Mouse (Mus musculus) CH12.LX (cell line): Measurements from ENCODE around the gene Ate1. TPM values are rescaled to one million over a fixed set of nuclear protein-coding genes. Genes with fewer than 3 reads are reported as not detected.
A peak's percentile ranks its signal among the peaks of the same experiment; 100 is the strongest.

Experiments used
- DNase-seq: peaks from one replicate; pipeline ENCODE4 v3.0.0-alpha.2; 2013; ENCODE audit errors: extremely low read depth
- H3K27ac ChIP-seq: 2 replicates; pipeline ENCODE4 v1.5.1; 2012; ENCODE audit warnings: low read depth, mild to moderate bottlenecking, control low read depth, moderate library complexity; ENCODE audit not compliant: insufficient read depth
- H3K27me3 ChIP-seq: replicated peaks from 2 replicates; pipeline ENCODE3; 2012; ENCODE audit warnings: inconsistent platforms
- H3K36me3 ChIP-seq, 2 experiments: replicated peaks in 1 of 2; 2 replicates each; pipeline versions ENCODE3 to v1.6.1; 2012; ENCODE audit warnings: inconsistent platforms in 1 of 2, low read length in 1 of 2, mild to moderate bottlenecking in 1 of 2, mixed read lengths in 1 of 2, moderate library complexity in 1 of 2; ENCODE audit not compliant: control insufficient read depth in 1 of 2, insufficient read depth in 1 of 2
- H3K4me1 ChIP-seq, 2 experiments: 2 replicates each; pipeline ENCODE4 v1.6.1; 2012; ENCODE audit warnings: inconsistent platforms in 1 of 2, moderate library complexity in 1 of 2; ENCODE audit not compliant: insufficient read depth in 2 of 2, control insufficient read depth in 1 of 2
- H3K4me2 ChIP-seq: 2 replicates; pipeline ENCODE4 v1.6.1; 2012; ENCODE audit warnings: low read depth, mild to moderate bottlenecking, control low read depth; ENCODE audit not compliant: poor library complexity, insufficient read depth, severe bottlenecking
- H3K4me3 ChIP-seq, 3 experiments: fragments of 150-350 bp in 1 of 3; sonication (generic) in 1 of 3; replicated peaks in 1 of 3; 2 replicates each; pipeline versions ENCODE3 to v1.5.1; 2011 to 2012; ENCODE audit warnings: low read depth in 2 of 3, low read length in 2 of 3, mild to moderate bottlenecking in 2 of 3, moderate library complexity in 2 of 3, control low read depth in 1 of 3, improper control_type of control experiment in 1 of 3, inconsistent platforms in 1 of 3, mixed read lengths in 1 of 3; ENCODE audit not compliant: poor library complexity in 1 of 3
- H3K79me2 ChIP-seq: replicated peaks from 2 replicates; pipeline ENCODE4 v1.6.1; 2012; ENCODE audit warnings: mild to moderate bottlenecking, moderate library complexity; ENCODE audit not compliant: control insufficient read depth, poor library complexity, insufficient read depth, severe bottlenecking; ENCODE audit errors: extremely low read depth
- H3K9ac ChIP-seq: 2 replicates; pipeline ENCODE4 v1.6.1; 2012; ENCODE audit warnings: low read depth, mild to moderate bottlenecking, control low read depth, moderate library complexity; ENCODE audit not compliant: insufficient read depth
- H3K9me3 ChIP-seq: replicated peaks from 2 replicates; pipeline ENCODE3; 2012; ENCODE audit warnings: low read length, inconsistent platforms, mixed read lengths
- BHLHE40 ChIP-seq: IDR thresholded peaks from 2 replicates; pipeline ENCODE4 v1.6.1; 2011; ENCODE audit warnings: mild to moderate bottlenecking, low read depth, low read length, improper control_type of control experiment
- CHD1 ChIP-seq: IDR thresholded peaks from 2 replicates; pipeline ENCODE4 v1.6.1; 2012; ENCODE audit warnings: low read depth, low read length, improper control_type of control experiment, inconsistent platforms
- CTCF ChIP-seq, 2 experiments: IDR thresholded peaks in 1 of 2; conservative IDR thresholded peaks in 1 of 2; 2 replicates each; pipeline ENCODE4 v1.5.1; 2011 to 2012; ENCODE audit warnings: low read depth in 2 of 2, low read length in 2 of 2, improper control_type of control experiment in 1 of 2, inconsistent platforms in 1 of 2, mild to moderate bottlenecking in 1 of 2, moderate library complexity in 1 of 2
- ELF1 ChIP-seq: IDR thresholded peaks from 2 replicates; pipeline ENCODE4 v1.6.1; 2014; ENCODE audit warnings: low read depth, mild to moderate bottlenecking, inconsistent platforms, low read length, improper control_type of control experiment
- ETS1 ChIP-seq: conservative IDR thresholded peaks from 2 replicates; pipeline ENCODE4 v1.6.1; 2012; ENCODE audit warnings: low read depth, mild to moderate bottlenecking, inconsistent platforms, low read length, improper control_type of control experiment, moderate library complexity
- HCFC1 ChIP-seq: IDR thresholded peaks from 2 replicates; pipeline ENCODE4 v1.6.1; 2012; ENCODE audit warnings: low read depth, mild to moderate bottlenecking, inconsistent platforms, low read length, improper control_type of control experiment
- JUN ChIP-seq: IDR thresholded peaks from 2 replicates; pipeline ENCODE4 v1.6.1; 2011; ENCODE audit warnings: low read depth, mild to moderate bottlenecking, low read length, improper control_type of control experiment, moderate library complexity; ENCODE audit not compliant: insufficient read depth
- MAFK ChIP-seq: IDR thresholded peaks from 2 replicates; pipeline ENCODE4 v1.6.1; 2011; ENCODE audit warnings: low read length, improper control_type of control experiment; ENCODE audit not compliant: insufficient replicate concordance
- MAX ChIP-seq: IDR thresholded peaks from 2 replicates; pipeline ENCODE4 v1.6.1; 2011; ENCODE audit warnings: low read length, improper control_type of control experiment
- MAZ ChIP-seq: IDR thresholded peaks from 2 replicates; pipeline ENCODE4 v1.6.1; 2012; ENCODE audit warnings: low read depth, mild to moderate bottlenecking, inconsistent platforms, low read length, improper control_type of control experiment, moderate library complexity
- MXI1 ChIP-seq: IDR thresholded peaks from 2 replicates; pipeline ENCODE4 v1.6.1; 2011; ENCODE audit warnings: mild to moderate bottlenecking, low read depth, low read length, improper control_type of control experiment
- NELFE ChIP-seq: IDR thresholded peaks from 2 replicates; pipeline ENCODE4 v1.6.1; 2011; ENCODE audit warnings: low read depth, low read length, improper control_type of control experiment
- POLR2AphosphoS2 ChIP-seq: IDR thresholded peaks from 2 replicates; pipeline ENCODE4 v1.6.1; 2011; ENCODE audit warnings: low read depth, low read length, improper control_type of control experiment
- RAD21 ChIP-seq: IDR thresholded peaks from 2 replicates; pipeline ENCODE4 v1.6.1; 2011; ENCODE audit warnings: low read depth, mild to moderate bottlenecking, low read length, improper control_type of control experiment, moderate library complexity
- SMC3 ChIP-seq: IDR thresholded peaks from 2 replicates; pipeline ENCODE4 v1.6.1; 2011; ENCODE audit warnings: low read depth, low read length, improper control_type of control experiment
- TBP ChIP-seq: conservative IDR thresholded peaks from 2 replicates; pipeline ENCODE4 v1.6.1; 2011; ENCODE audit warnings: low read depth, low read length, improper control_type of control experiment
- USF1 ChIP-seq: IDR thresholded peaks from 2 replicates; pipeline ENCODE4 v1.6.1; 2014; ENCODE audit warnings: low read depth, mild to moderate bottlenecking, inconsistent platforms, low read length, improper control_type of control experiment
- USF2 ChIP-seq: conservative IDR thresholded peaks from 2 replicates; pipeline ENCODE4 v1.6.1; 2011; ENCODE audit warnings: low read depth, low read length, improper control_type of control experiment
- ZC3H11A ChIP-seq: IDR thresholded peaks from 2 replicates; pipeline ENCODE4 v1.6.1; 2012; ENCODE audit warnings: low read depth, mild to moderate bottlenecking, inconsistent platforms, low read length, improper control_type of control experiment
- ZKSCAN1 ChIP-seq: IDR thresholded peaks from 2 replicates; pipeline ENCODE4 v1.6.1; 2012; ENCODE audit warnings: low read depth, inconsistent platforms, low read length, improper control_type of control experiment, borderline replicate concordance
- ZNF384 ChIP-seq: IDR thresholded peaks from 2 replicates; pipeline ENCODE4 v1.6.1; 2012; ENCODE audit warnings: low read depth, low read length, improper control_type of control experiment, inconsistent platforms
- dilution Hi-C: fragments of 300-500 bp; cut with MboI; formaldehyde crosslinking; loops from 2 replicates; pipeline ENCODE4 v1.14.3; 2020; ENCODE audit warnings: low sequenced_read_pairs; ENCODE audit not compliant: extremely low pct_unique_long_range_greater_than_20kb, extremely low pct_ligation_motif_present
- in situ Hi-C: fragments of 300-500 bp; cut with MboI; formaldehyde crosslinking; loops from 3 replicates; pipeline ENCODE4 v1.14.3; 2019; ENCODE audit warnings: low sequenced_read_pairs, low pct_ligation_motif_present, low pct_unique_long_range_greater_than_20kb, mixed read lengths
- polyA plus RNA-seq: library from polyadenylated mRNA; unstranded; fragments of >175 nt; gene quantifications from 2 replicates; pipeline ENCODE4 v1.2.1, GENCODE M21; 2012; ENCODE audit warnings: low read depth; ENCODE audit not compliant: insufficient read length
- total RNA-seq, 2 experiments: library from RNA; depleted of rRNA; stranded (reverse); fragments of 300-350 nt in 1 of 2; fragments of >200 nt in 1 of 2; gene quantifications; 2 replicates each; pipeline ENCODE4 v1.2.3; 2012 to 2014

Gene Ate1
- total and polyA plus RNA-seq, 3 experiments, result 12.2 to 15.4 (median 14.3) TPM

DNA sequence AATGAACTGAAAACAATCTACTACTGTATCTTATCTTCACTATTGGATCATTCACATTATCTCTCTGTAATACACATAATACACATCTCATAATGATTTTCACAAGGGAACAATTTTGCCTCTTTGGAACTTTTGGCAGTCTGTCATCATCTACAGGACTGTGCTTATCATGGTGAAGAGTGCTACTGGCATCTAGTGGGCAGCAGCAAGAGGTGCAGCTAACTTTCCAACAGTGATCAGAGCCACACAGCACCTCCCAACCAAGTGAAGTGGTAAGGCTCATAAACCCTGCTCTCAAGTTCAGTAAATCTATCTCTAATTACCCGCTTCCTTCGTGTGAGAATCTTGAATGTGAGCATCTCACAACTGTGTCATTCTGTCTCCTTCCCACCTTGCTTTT is 44.2 kb downstream of the Ate1 start:
- peak; percentile 82 to 84 for TF ChIP-seq CTCF (conservative IDR thresholded peaks at IDR 0.05 in 1 of 2, IDR thresholded peaks at IDR 0.05 in 1 of 2; ENCODE audit: low read depth in 2 of 2, low read length in 2 of 2)
- peak; percentile 61 for TF ChIP-seq SMC3
- TF ChIP-seq POLR2AphosphoS2, result no peak
- TF ChIP-seq RAD21, result peak; percentile 86
- TF ChIP-seq, all 38 proteins: peak for 3
- H3K27ac ChIP-seq, result no peak overlapping the region
- no peak overlapping the region for H3K4me3 ChIP-seq
- H3K4me1 ChIP-seq, result no peaks in the 10 kb centered on the region
- dilution Hi-C loops, result no loop called here
- no peaks in the 10 kb centered on the region for H3K9me3 ChIP-seq
- DNase-seq, result peak; percentile 37
- H3K36me3 ChIP-seq, result peaks cover 4 to 24% of the 10 kb centered on the region in 2 experiments
- in situ Hi-C loops, result loop anchor here (25.0 kb wide), 1 partner anchor 839 kb away; no protein-coding TSS in a partner anchor
- H3K79me2 ChIP-seq, result no peaks in the 10 kb centered on the region
- H3K4me2 ChIP-seq, result no peak overlapping the region
- H3K9ac ChIP-seq, result no peak overlapping the region
- H3K27me3 ChIP-seq, result no peaks in the 10 kb centered on the region

DNA sequence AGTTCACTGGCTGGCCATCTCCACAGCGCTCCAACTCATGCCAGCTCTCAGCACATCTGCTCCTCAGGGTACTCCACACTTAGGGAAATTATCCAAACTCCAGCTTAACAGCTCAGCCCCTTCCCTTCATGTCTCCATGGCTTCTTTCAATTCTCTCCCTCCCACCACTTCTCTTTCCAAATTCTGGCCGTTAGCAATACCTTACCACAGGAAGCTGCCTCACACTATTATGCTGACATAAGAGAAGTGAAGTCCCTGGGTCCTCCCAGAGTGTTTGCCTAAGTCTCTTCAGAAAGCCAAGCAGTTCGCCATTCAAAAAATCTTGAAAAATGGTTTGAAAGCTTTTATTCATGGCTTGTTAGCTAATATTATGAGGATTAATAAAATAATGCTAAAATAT is 46.3 kb downstream of the Ate1 start:
- Histone ChIP-seq H3K4me3 (no peak overlapping the region), H3K36me3 (peaks cover 0 to 26% of the 10 kb centered on the region in 2 experiments), H3K27me3 (no peaks in the 10 kb centered on the region), H3K4me1 (no peaks in the 10 kb centered on the region), H3K79me2 (no peaks in the 10 kb centered on the region), H3K9ac (no peak overlapping the region), H3K4me2 (no peak overlapping the region), H3K27ac (no peak overlapping the region), H3K9me3 (no peaks in the 10 kb centered on the region)
- DNase-seq, result no peak
- dilution Hi-C loops (no loop called here), in situ Hi-C loops (no loop called here)
- no peak for TF ChIP-seq MAZ
- no peak for TF ChIP-seq ZNF384
- TF ChIP-seq ELF1, result no peak
- TF ChIP-seq USF2, result no peak
- no peak for TF ChIP-seq ETS1
- no peak for TF ChIP-seq ZC3H11A
- no peak for TF ChIP-seq USF1
- TF ChIP-seq TBP, result no peak
- no peak for TF ChIP-seq HCFC1
- no peak for TF ChIP-seq ZKSCAN1
- TF ChIP-seq RAD21, result no peak

DNA sequence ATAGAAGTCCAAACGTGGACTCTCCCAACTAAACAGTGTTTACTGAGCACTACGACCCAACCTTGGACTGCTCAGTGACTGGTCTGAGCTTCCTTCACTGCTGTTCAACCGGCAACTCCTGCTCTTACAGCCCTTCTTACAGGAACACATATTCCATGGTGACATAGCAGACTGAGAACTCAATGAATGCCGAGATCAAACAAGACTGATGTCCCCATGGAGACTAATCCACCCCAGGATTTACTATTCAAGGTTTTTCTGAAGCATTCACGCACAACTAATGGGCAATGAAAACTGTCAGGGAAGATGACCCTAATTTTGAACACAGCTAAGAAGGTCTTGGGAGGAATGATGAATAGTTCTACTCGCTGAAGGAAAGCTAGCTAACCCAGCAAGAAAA is 47.5 kb downstream of the Ate1 start:
- H3K9me3 ChIP-seq, result no peaks in the 10 kb centered on the region
- dilution Hi-C loops (no loop called here), in situ Hi-C loops (no loop called here)
- no peak overlapping the region for H3K4me3 ChIP-seq
- no peak overlapping the region for H3K9ac ChIP-seq
- no peaks in the 10 kb centered on the region for H3K79me2 ChIP-seq
- no peak for TF ChIP-seq ETS1
- TF ChIP-seq MAFK, result no peak
- no peak for TF ChIP-seq MXI1
- TF ChIP-seq NELFE, result no peak
- no peak for TF ChIP-seq SMC3
- TF ChIP-seq JUN, result no peak
- no peak for TF ChIP-seq BHLHE40
- no peak for TF ChIP-seq CHD1
- TF ChIP-seq MAX, result no peak
- no peak overlapping the region for H3K27ac ChIP-seq
- no peak overlapping the region for H3K4me2 ChIP-seq
- H3K27me3 ChIP-seq, result no peaks in the 10 kb centered on the region
- DNase-seq, result no peak
- H3K36me3 ChIP-seq, result peaks cover 0 to 26% of the 10 kb centered on the region in 2 experiments
- no peaks in the 10 kb centered on the region for H3K4me1 ChIP-seq
